Mouse (Mus musculus) layer of hippocampus, adult 18-20 months (tissue): Measurements from ENCODE around the gene Ankrd66. TPM values are rescaled to one million over a fixed set of nuclear protein-coding genes. Genes with fewer than 3 reads are reported as not detected.

ENCODE experiments used
- total RNA-seq, 2 experiments: library from RNA; stranded (reverse); gene quantifications; 2 replicates each; pipeline ENCODE4 v1.2.3; 2021

The Ankrd66 gene
- total RNA-seq, 2 experiments from 2014 or later, result 0.51 to 0.57 TPM

Other genes starting within 250 kb of the Ankrd66 start
- 10 to 100 TPM; 28.4 to 28.7 TPM for gene Adgrf5, start 183.2 kb downstream of the Ankrd66 start, total RNA-seq
- not detected for gene Mep1a, start 40.8 kb downstream of the Ankrd66 start, total RNA-seq
- gene Pla2g7, start 24.5 kb upstream of the Ankrd66 start, total RNA-seq, result 100 to 1,000 TPM in 1 of 2 experiments, 10 to 100 TPM in 1; 99.2 to 113 TPM
- under 1 TPM; 0.45 to 0.66 TPM for gene Tdrd6, start 86.7 kb upstream of the Ankrd66 start, total RNA-seq
- gene Slc25a27, start 123.6 kb upstream of the Ankrd66 start, total RNA-seq, result 10 to 100 TPM; 33.2 to 35.4 TPM
- 1 to 10 TPM in 1 of 2 experiments, under 1 TPM in 1; 0.77 to 1.0 TPM for gene Cyp39a1, start 123.8 kb upstream of the Ankrd66 start, total RNA-seq